Mouse (Mus musculus) heart, postnatal 25 days (tissue): ENCODE measurements at regions not wholly inside any gene's neighbourhood (a gene's known extent, or its start where the extent isn't known, plus 50 kb on each side); places are given as distances from the start of the nearest gene placed in this dataset.

Experiments used
- DNase-seq: peaks from one replicate; pipeline ENCODE4 v3.0.0; 2022; ENCODE audit warnings: low spot score
- intact Hi-C: fragments of 180-260 bp; cut with DNase I; formaldehyde crosslinking; loops from one replicate; pipeline ENCODE4 v1.15.1; 2025

DNA sequence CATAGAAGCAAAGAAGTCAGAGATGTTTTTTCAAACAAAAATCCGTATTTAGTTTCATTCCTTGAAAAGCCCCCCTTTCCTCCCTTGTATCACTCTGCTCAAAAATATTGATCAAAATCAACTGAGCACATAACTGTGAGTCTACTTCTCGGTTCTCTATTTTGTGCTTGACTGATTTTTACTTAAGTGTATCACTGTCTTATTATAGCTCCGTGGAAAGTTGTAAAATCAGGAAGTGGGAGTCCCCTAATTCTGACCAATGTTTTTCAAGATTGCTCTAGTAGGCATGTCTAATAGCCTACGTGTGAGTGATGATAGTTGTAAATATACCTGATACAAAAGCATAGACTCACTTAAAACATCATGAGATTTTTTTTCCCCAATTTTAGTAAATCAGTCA lies 58.4 kb upstream of the Fam204a start:
- DNase-seq: no peak
- intact Hi-C loops: no loop called here
